Mouse (Mus musculus) lung, postnatal 4 days (tissue): Measurements from ENCODE around the gene Babam2.

Experiments used
- DNase-seq, 2 experiments: peaks; one replicate each; pipeline ENCODE4 v3.0.0; 2021

Babam2 gene

GRCm38 (mm10) chr5:31715486-31716150 is 18.1 kb downstream of the Babam2 start:
- DNase-seq, result no peak

GRCm38 (mm10) chr5:31724519-31724918 is 27.0 kb downstream of the Babam2 start:
- no peak for DNase-seq

GRCm38 (mm10) chr5:31725885-31726284 is 28.4 kb downstream of the Babam2 start:
- DNase-seq, result no peak

GRCm38 (mm10) chr5:31727456-31727855 is 30.0 kb downstream of the Babam2 start:
- DNase-seq, result no peak

- DNase-seq, result no peak
Measured at GRCm38 (mm10) chr5:31732644-31733338, 35.3 kb downstream of the Babam2 start.

GRCm38 (mm10) chr5:31741931-31742330 is 44.4 kb downstream of the Babam2 start:
- DNase-seq, result no peak

GRCm38 (mm10) chr5:31742521-31743031 is 45.1 kb downstream of the Babam2 start:
- DNase-seq, result no peak

- DNase-seq, result no peak
Measured at GRCm38 (mm10) chr5:31749401-31749800, 51.9 kb downstream of the Babam2 start.

- no peak for DNase-seq
Measured at GRCm38 (mm10) chr5:31750231-31750925, 52.9 kb downstream of the Babam2 start.

GRCm38 (mm10) chr5:31750955-31751354 is 53.5 kb downstream of the Babam2 start:
- DNase-seq, result no peak

- DNase-seq, result no peak
Measured at GRCm38 (mm10) chr5:31754634-31755033, 57.1 kb downstream of the Babam2 start.

GRCm38 (mm10) chr5:31755255-31755654 is 57.8 kb downstream of the Babam2 start:
- DNase-seq, result peak in 1 of 2 experiments; percentile 26

GRCm38 (mm10) chr5:31758310-31759091 is 61.0 kb downstream of the Babam2 start:
- DNase-seq, result no peak

- DNase-seq, result no peak
Measured at GRCm38 (mm10) chr5:31761836-31762235, 64.4 kb downstream of the Babam2 start.

- DNase-seq, result no peak
Measured at GRCm38 (mm10) chr5:31762773-31763172, 65.3 kb downstream of the Babam2 start.

GRCm38 (mm10) chr5:31765824-31766223 is 68.3 kb downstream of the Babam2 start:
- DNase-seq, result no peak

GRCm38 (mm10) chr5:31766841-31767542 is 69.5 kb downstream of the Babam2 start:
- no peak for DNase-seq

GRCm38 (mm10) chr5:31771486-31771885 is 74.0 kb downstream of the Babam2 start:
- DNase-seq, result no peak

GRCm38 (mm10) chr5:31771921-31772320 is 74.4 kb downstream of the Babam2 start:
- no peak for DNase-seq

- no peak for DNase-seq
Measured at GRCm38 (mm10) chr5:31774976-31775375, 77.5 kb downstream of the Babam2 start.

GRCm38 (mm10) chr5:31781624-31782023 is 84.1 kb downstream of the Babam2 start:
- no peak for DNase-seq

- DNase-seq, result no peak
Measured at GRCm38 (mm10) chr5:31787201-31787600, 89.7 kb downstream of the Babam2 start.
